Mouse (Mus musculus) T-helper 17 cell (primary cell): ENCODE results near the gene Itm2b.

Source experiments
- in situ Hi-C, 2 experiments: fragments of 300-600 bp; cut with MboI, MseI; formaldehyde crosslinking; loops; 1 replicate in 1 of 2; 2 replicates in 1 of 2; pipeline ENCODE4 v1.15.1; 2025; ENCODE audit warnings: high pct_unique_total_duplicates in 2 of 2

Itm2b gene

GRCm38 (mm10) chr14:73384913-73385719 lies at the start of gene Itm2b:
TSS of gene Itm2b (minus strand) at chr14:73385289.
- in situ Hi-C loops, result loop anchor here in 1 of 2 experiments (5.0 kb wide), 1 partner anchor 82 kb away; no protein-coding TSS in a partner anchor

- in situ Hi-C loops, result no loop called here
Measured at GRCm38 (mm10) chr14:73433487-73433886, 48.4 kb upstream of the Itm2b start.

GRCm38 (mm10) chr14:73430571-73430970 lies 45.5 kb upstream of the Itm2b start:
- in situ Hi-C loops, result no loop called here

- in situ Hi-C loops, result no loop called here
Measured at GRCm38 (mm10) chr14:73425571-73426041, 40.5 kb upstream of the Itm2b start.

GRCm38 (mm10) chr14:73424961-73425360 lies 39.9 kb upstream of the Itm2b start:
- in situ Hi-C loops, result no loop called here

- in situ Hi-C loops, result no loop called here
Measured at GRCm38 (mm10) chr14:73423542-73423941, 38.5 kb upstream of the Itm2b start.

GRCm38 (mm10) chr14:73422621-73423020 lies 37.5 kb upstream of the Itm2b start:
- in situ Hi-C loops, result no loop called here

- in situ Hi-C loops, result no loop called here
Measured at GRCm38 (mm10) chr14:73421580-73421979, 36.5 kb upstream of the Itm2b start.

GRCm38 (mm10) chr14:73420138-73420745 lies 35.2 kb upstream of the Itm2b start:
- in situ Hi-C loops, result no loop called here

- in situ Hi-C loops, result no loop called here
Measured at GRCm38 (mm10) chr14:73416511-73416910, 31.4 kb upstream of the Itm2b start.

- in situ Hi-C loops, result no loop called here
Measured at GRCm38 (mm10) chr14:73415376-73416035, 30.4 kb upstream of the Itm2b start.

- in situ Hi-C loops, result no loop called here
Measured at GRCm38 (mm10) chr14:73411729-73412128, 26.6 kb upstream of the Itm2b start.

- in situ Hi-C loops, result no loop called here
Measured at GRCm38 (mm10) chr14:73410083-73410482, 25.0 kb upstream of the Itm2b start.

GRCm38 (mm10) chr14:73408223-73408845 lies 23.2 kb upstream of the Itm2b start:
- in situ Hi-C loops, result loop anchor here in 1 of 2 experiments (5.0 kb wide), 1 partner anchor 49 kb away; no protein-coding TSS in a partner anchor

GRCm38 (mm10) chr14:73404016-73404415 lies 18.9 kb upstream of the Itm2b start:
- in situ Hi-C loops, result no loop called here

GRCm38 (mm10) chr14:73403351-73403750 lies 18.3 kb upstream of the Itm2b start:
- in situ Hi-C loops, result no loop called here

- in situ Hi-C loops, result no loop called here
Measured at GRCm38 (mm10) chr14:73402296-73403035, 17.4 kb upstream of the Itm2b start.

- in situ Hi-C loops, result no loop called here
Measured at GRCm38 (mm10) chr14:73401408-73401807, 16.3 kb upstream of the Itm2b start.

GRCm38 (mm10) chr14:73399866-73400618 lies 15.0 kb upstream of the Itm2b start:
- in situ Hi-C loops, result no loop called here

- in situ Hi-C loops, result no loop called here
Measured at GRCm38 (mm10) chr14:73398367-73398996, 13.4 kb upstream of the Itm2b start.
